Mouse (Mus musculus): Measurements from ENCODE around the gene Nbea.
A peak's percentile ranks its signal among the peaks of the same experiment; 100 is the strongest.
"Not testable (repeated sequence)": the region's sequence is repeated elsewhere in the genome, so short reads cannot be mapped to it uniquely, and the experiment has no call there.

Gene Nbea

DNA sequence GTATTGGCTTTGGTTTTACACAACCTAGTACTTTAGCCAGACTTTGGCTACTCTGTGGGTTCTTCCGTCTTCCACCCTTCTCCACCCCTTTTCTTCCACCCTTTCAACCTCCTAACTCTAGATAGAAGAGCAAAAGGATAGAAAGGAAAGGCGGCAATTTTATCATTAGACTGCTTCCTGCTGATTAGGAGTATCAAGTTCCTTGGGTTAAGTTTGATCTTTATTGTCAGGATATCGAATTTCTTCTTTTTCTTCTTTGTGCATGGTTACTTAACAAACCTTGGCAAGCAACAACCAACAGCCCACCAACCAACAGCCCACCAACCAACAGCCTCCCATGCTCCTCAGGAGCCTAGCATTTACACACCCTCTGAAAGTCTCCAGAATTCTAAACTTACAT, 165.0 kb downstream of the Nbea start:
- DNase-seq, result no peak

DNA sequence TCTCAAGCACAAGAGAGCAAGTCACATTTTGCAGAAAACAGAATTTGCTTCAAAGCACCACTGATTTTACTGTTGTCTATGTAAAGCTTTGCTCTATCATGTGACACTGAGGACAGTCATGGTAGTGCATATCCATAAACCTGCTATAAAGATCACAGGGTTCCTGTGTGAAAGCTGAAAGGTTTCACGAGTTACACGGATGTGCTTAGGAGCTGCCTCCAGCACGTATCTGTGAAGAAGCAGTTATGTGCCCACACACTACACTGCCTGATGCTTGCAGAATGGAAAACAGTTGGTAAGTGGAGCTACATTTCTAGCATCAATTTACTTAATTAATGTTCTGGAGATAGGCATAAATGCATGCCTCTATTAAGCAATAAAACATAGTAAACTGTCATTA, 172.4 kb downstream of the Nbea start:
- no peak for DNase-seq

DNA sequence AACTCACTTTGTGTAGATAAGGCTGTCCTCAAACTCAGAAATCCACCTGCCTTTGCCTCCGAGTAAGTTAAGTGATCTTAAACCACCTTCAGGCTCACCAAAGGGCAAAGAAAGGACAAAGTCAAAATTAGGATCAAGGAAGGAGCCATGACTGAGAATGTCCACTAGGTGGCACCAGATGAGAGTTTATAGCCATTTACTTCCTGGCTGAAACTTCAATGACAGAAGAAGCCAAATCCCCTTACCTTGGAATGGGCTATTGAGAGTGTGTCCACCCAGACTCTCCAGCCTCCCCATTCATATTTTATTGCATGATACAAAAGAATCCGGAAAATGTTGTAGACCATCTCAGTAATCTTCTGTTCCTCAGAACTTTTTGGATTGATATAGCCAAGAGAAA, 175.5 kb downstream of the Nbea start:
- peak; percentile 69 for DNase-seq

DNA sequence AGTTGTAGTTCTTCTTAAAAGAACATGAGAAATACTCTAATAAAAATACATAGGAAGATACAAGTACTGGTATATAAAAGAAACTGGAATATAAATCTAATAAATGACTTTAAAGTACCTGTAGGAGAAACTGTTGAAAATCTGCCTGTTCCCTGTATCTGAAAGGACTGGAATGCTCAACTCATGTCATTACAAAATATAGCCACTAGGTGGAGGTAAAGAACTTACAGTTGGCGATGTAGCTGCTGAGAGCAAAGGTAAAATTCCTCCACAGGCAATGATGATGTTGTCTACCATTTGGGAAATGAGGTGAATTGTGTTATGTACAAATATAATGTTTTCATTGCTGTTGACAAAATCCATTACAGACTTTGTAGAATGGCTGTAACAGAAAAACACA, 183.2 kb downstream of the Nbea start:
- peak; percentile 72 for DNase-seq

DNA sequence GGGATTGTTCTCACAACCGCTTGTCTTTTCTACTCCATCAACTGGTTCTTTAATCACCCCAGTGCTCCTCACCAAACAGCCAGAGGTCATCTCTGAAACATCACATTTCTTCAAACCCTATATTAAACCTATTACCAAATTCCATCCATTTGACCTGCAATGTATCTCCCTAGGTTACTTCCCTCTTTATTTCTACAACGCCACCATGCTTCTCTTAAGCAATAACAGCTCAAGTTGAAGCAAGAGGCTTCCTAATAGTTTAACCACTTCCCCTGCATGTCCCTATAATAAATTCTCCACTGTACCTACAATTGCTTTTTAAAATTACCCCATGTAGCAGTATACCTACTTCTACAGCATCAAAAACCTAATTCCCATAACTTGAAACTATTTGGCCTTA, 205.1 kb downstream of the Nbea start:
- no peak for DNase-seq

DNA sequence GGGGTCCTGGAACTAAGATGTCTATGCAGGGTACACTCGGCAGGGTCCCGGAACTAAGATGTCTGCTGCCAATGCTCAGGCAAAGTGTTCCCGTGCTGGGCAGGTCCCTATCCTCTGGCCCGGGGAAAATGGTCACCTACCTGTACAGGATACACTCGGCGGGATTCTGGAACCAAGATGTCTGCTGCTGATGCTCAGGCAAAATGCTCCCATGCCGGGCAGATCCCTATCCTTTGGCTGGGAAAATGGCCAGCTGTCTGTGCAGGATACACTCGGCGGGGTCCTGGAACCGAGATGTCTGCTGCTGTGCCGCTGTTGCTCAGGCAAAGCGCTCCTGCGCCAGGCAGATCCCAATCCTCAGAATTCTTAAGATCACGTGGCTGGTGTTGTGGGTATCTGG, 206.5 kb downstream of the Nbea start:
- DNase-seq, result not testable (repeated sequence)

DNA sequence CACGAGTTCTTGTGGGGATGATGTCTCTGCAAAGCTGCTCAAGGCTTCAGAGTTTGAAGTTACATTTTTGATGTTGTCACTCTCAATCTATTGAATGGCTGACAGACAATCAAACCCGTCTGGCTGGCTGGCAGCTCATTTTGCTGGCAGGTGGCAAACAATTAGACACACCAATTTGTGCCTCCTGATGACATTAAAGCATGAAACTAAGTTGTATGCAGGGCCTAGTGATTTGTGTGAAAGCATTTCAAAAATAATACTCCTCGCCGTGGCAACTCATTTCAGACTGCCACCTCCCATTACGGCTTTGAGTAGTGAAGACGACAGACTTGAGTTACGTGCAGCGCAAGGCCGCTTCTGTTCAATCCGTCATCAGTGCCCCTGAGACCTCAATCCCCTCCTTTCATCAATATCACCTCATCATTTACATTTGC, 217.8 kb downstream of the Nbea start:
- DNase-seq, result peak; percentile 42

DNA sequence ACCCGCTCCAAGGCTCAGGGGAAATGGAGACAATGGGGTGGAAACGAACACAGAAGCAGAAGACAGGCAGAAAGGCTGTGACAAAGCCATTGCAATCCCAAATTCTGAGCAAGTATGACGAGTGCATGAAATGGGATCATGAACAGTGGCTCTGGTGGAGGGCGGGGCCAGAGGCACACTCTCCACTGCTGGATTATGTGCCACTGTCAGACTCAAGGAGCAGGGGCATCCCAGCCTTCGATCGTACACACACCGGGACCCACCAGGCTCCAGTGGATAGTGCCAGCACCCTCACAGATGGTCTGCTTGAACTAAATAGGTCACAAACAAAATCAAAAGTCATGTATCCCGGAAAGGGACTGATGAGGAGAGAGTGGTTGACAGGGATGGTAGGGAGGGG, 220.5 kb downstream of the Nbea start:
- no peak for DNase-seq

DNA sequence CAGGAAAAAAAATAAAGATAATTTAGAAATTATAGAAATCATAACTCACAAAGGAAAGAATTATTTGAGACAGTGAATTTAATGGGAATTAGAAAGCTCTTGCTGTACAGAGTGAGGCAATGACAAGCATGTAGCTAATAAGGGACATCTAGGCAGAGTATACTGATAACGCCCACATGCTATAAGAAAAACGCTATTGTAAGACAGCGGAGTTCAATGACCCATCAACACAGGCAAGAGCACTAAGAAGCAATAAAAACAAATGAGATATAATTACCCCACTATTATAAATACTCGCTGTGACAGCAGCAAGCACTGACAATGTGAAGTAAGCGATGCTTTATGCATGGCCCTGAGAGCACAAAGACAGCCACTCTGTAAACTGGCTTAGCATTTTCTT, 233.5 kb downstream of the Nbea start:
- no peak for DNase-seq

DNA sequence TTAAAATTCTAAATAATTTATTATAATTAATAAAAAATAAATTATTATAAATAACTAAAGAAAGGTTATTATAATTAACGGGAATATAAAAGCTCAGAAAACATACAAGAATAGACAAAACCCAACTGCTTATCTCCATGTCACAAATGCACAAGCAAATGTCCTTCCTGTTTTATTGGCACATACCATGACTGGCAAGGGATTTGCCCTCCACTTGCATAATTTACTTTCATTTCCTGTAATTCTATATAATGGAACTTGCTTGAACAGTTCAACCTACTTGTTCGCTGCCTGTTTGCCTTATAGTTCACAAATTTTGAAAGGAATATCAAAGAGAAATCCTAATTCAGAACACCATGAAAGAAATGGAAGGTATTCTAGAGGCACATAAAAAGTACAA, 234.4 kb downstream of the Nbea start:
- no peak for DNase-seq

DNA sequence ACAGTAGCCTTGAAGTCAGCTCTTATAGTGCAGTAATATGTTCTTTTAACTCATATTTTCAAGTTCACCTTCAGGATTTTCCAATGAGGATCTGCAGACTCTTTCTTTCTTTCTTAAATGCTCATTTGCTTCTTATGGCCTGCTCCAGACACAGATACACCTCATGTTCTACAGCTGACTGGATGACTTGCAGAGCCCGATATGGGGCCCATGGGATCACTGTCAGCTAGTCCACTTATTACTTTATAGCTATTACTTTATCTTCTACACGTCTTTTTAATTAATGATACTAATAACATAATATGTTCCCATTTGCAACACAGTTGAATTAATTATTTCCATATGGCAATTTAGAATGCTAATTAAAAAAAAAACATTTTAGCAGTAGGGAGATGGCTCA, 256.2 kb downstream of the Nbea start:
- no peak for DNase-seq

DNA sequence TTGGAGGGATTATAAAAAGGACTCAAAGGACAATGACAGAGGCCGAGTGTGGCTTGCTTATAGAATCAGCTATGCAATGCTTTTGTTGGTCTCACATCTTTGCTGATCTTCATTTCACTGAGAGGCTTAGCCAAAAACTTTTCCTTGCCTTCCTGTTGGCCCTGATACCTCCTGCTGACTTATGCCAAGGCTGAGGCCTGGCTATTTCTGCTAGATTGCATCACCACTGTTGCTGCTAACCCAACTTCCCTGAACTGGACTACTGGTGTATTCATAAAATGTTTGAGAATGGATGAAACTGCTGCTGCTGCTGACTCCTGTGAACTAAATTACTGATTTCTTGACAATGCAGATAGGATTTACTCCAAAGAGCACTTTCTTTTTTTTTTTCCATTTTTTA, 274.2 kb downstream of the Nbea start:
- no peak for DNase-seq

DNA sequence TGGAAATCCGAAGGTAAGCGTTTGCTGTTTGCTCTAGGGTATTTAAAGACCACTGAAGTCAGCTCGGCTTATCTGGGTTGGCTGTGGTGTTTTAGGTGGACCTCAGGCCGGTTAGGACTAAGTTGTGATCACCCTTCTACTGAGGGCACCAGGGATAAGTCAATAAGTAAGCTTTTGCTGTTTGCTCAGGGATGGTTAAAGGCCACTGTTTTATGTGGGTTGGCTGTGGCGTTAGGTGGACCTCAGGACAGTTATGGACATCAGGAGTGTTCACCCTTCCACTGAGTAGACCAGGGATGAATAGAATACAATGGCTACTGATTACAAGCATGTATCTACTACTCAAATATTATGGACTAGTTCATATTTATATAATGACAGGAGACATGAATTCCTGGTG, 292.9 kb downstream of the Nbea start:
- DNase-seq, result no peak

DNA sequence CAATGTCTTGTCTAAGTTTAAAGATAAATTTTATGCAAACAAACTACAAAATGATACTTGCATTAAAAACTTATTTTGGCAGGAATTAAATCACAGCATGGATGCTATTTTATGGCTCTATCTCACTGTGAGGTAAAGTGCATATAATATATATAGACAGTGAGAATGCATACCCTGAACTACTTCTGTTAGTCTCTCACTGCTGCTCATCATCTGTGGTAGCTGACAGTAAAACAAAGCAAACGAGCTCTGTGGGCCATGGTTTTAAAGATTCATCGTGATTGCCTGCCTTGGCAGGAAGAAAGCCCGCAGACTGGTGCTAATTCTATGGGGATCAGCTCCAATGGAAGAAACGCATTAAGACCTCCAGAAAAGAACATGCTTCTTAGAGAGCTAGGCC, 294.3 kb downstream of the Nbea start:
- no peak for DNase-seq

DNA sequence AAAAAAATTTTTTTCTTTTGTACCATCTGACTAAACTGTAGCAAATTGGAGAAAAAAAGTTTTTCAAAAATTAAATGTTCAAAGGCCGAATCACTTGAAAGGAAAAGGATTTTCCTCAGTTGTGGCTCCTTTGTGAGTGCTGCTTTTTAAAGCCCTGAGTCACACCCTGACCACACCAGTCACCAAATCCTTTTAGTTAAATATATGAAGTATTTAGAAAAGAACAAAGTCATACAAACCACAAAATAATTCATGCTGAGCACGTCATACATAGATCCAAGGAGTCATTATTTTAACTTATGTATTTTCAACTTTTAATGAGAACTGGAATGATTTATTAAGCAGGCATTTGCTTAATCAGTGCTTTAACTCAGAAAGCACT, 295.7 kb downstream of the Nbea start:
- no peak for DNase-seq

DNA sequence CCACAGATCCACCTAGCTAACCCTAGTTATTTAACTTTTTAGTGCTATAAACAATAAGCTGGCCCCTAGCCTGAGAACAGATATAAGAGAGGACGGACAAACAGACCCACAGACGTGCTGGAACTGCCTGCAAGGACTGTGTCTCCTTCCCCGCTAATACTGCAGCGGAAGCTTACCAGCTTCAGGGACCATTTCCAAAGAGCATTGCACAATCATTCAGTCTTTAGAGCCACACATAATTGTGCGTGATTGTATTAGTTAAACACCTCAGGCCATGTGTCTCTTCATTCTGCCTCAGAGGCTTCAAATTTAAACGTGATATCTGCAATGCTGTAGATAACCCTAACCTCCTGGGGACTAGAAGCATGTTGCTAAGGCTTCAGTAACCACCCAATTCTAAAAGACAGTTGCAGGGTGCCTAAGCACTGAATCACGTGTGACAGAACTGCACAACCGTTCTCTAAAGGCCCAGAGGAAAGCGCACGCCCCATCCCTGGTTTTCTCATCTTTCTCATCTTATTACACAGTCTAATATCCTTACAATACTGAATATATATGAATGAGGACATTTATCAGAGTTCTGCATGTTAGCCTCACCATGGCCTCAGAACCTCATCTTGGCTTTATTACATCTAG, 296.2 kb downstream of the Nbea start:
- no peak for DNase-seq

DNA sequence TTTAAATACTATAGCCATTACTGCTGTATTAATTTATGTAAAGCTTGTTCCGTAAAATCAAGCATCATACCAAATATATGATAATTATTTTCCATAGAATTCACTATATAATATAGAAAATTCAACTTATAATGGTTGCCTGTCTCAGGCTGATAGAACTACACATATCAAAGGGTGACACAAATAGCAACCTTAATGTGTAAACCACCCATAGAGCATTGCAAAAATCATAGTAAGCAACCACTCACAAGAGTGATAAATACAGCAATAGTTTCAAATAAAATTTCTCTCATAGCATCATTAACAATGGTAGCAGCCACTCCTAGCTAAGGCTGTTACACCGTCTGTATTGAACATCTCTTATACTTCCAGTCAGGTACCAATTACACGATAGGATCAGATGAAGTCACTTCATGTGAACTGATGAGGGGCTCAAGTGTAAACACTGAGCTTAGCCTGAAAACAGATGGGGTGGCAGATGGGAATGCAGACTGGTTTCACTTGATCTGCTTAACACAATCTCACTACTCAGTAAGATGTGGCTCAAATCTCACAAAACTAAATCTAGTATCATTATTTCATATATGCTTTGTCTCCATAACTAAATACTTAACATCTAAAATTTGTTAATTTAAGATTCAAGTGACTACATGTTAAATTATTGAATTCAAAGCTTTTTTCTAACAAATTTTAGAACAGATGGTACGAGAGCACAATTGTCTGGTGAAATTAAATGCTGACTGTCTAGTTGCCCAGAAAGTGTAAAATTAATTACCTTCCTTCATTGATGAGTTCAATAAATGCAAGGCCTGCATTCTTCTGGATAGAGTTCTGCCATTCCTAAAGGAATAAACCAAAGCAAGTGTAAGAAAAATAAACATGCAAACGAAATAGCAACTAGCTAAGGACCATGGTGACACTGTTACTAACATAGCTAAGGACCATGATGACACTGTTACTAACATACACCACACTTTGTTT, 310.3 kb downstream of the Nbea start:
- DNase-seq, result no peak

DNA sequence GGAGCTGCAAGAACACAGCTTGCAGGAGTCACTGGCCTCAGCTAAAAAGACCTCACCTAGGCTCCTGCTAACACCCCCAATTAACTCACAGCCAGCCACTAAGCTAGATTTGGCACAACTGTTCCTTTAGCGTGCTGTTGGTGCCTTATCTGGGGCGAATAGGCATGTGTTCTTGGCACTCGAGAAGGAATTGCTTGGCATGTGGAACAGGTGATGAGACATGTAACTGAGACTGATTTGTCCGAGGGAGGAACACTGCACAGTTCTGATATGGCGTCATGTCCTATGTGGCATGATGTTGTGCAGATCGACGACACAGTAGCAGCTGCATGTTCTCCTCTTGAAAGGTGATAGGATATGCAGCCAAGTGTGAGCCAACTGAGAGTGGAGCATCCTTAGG, 331.0 kb downstream of the Nbea start:
- DNase-seq, result no peak

DNA sequence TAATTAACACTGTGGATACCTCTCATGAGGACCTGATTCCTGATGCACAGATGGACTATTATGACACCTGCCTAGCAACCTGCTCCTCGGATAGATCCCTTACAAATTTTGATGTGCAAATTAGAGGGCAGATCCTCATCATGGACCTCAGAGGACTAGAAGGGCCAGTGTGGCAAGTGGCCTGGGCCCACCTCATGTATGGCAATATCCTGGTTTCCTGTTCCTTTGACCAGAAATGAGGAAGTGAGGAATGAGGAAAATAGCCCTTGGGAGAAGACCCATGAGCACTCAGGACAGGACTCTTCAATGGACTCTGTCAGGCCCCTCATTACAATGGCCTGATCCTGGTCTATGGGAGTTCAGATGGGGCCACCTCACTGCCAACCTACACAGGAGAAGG, 336.4 kb downstream of the Nbea start:
- DNase-seq, result no peak

DNA sequence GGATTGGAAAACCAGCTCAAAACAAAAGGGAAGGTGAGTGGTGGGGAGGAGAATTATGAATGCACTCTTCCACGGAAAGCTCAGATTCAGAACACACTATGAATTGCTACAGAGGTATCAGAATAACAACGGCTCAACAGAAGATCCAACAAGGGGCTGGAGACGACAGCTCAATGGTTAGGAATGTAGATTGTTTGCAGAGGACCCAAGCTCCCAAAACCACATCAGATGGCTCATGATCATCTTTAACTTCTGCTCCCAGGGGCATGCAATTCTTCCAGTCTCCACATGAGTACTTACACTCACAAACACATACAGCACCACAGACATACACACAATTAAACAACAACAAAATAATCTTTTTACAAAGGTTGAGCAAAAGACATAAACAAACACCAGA, 346.3 kb downstream of the Nbea start:
- DNase-seq, result no peak

DNA sequence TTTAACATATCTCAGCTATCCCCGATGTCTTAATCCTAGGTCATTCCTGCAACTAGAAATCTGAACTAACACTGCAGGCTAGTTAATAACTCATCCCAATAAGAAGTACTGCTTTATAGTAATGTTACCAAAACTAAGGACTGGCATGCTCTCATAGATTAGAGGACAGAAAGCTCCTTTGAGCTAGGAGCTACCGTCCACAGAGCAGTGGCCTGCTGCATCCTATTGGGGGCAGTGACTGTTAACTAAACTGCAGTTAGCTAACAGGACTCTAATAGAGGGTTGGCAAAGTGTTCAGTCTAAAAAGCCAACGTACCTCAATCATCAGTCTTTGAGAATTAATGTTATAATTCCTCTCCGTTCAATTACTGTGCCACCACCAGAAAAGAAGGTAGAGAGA, 348.3 kb downstream of the Nbea start:
- DNase-seq, result no peak

DNA sequence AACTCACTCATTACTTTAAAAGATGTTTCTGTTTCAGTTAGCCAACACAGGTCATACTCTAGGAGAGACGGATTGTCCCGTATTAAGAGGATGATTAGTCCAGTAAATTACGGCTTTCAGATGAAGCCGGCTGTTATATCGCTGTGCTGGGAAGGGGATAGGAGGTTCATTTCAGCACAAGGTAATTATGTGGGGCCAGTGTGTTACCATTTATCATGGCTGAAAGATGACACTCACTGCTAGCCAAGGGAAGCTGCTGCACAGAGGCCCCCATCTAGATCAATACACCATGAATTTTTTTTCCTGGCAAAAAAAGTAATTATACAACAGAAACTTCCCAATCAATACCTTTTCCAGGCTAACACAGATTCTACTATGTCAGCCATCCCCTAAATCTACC, 353.3 kb downstream of the Nbea start:
- peak; percentile 23 for DNase-seq

DNA sequence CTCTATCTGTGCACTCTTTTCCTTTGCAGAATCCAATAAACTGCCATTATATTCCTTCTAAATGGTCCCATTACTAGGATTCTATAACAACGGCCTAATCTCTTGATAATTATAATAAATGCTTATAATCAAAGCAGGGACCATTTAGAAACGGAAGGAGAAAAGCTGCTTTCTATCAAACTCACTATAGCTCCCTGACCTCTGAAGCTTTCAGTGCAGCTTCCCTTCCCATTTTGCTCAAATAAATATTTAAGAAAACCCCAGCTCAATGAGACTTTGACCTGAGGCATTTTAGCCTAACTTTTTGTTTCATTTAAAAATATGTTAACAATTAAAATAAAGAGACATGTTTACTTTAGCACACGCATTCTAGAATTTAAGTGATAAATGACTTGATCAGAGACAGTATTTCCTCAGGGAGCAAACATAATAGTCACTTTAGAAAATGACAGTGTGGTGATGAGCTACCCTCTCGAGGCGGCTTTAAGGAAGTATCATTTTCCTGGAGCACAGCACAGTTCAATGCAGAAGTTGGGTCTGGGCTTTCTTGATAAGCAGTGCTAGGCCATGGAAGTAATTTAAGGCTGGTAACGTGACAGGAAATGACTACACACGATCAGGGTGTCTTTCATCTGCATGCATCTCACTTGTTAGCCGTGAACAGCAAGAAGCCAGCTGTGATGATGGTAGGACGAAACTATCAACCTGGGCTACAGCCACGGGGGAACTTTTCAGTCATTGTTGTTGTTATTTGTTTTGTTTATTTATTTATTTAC, 354.8 kb downstream of the Nbea start:
- DNase-seq, result peak; percentile 47

DNA sequence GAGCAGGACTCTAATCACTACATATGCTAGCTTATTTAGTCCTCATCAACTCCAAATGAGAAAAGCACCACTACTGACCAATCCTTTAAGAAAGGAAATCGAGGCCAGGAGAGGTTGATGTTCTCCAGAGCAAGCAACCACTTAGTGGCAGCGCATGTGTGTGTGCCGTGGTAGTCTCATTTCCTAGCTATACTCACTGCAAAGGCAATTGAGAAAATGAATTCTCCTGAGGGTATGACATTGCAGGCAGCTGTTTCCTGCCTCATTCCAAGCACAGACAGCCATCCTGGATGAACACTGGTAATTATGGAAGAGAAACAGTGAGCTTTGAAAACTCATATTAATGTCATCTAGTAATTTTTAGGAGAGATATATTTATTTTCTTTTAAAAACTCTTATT, 358.6 kb downstream of the Nbea start:
- no peak for DNase-seq
